Mouse (Mus musculus) brain, embryonic 14.5 days (tissue): ENCODE measurements at regions not wholly inside any gene's neighbourhood (a gene's known extent, or its start where the extent isn't known, plus 50 kb on each side); places are given as distances from the start of the nearest gene placed in this dataset.

Source experiments
- CTCF ChIP-seq: fragments of 200-500 bp; IDR thresholded peaks from 2 replicates; pipeline ENCODE4 v1.5.1; 2012; ENCODE audit warnings: inconsistent platforms, mild to moderate bottlenecking, moderate library complexity, borderline replicate concordance; ENCODE audit not compliant: insufficient read depth, insufficient read length; ENCODE audit errors: extremely low read depth
- POLR2A ChIP-seq: fragments of 200-500 bp; IDR thresholded peaks from 2 replicates; pipeline ENCODE4 v1.6.1; 2012; ENCODE audit warnings: mild to moderate bottlenecking, inconsistent platforms, borderline replicate concordance; ENCODE audit not compliant: poor library complexity, insufficient read depth, insufficient read length, severe bottlenecking; ENCODE audit errors: extremely low read depth

- no peak for TF ChIP-seq CTCF
- no peak for TF ChIP-seq POLR2A
Measured at GRCm38 (mm10) chr15:62131686-62132085, 1208.9 kb upstream of the A1bg start.
